Comparison of ENCODE assay signal across 12 mouse cellular contexts in the genomic region with DNA sequence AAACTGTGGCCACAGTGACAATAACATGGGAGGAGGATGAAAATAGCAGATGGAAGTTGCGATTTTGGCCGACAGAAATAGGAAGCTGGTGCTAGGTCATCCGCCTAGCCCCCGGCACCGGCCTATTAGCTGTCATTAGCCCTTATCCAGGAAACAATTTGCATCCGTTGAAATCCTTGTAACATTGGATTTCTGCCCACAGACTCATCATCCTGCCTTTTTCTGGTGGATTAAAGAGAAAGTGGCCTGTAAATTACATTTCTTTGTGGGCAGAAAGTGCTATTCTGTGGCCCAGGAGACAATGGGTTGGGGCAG.
DNase-seq lines count a peak whose midpoint lies in the region; ATAC-seq and TF ChIP-seq lines count a peak whose summit lies in the region.
"Had no signal": no experiment of that assay in that cellular context is flagged by ENCODE, and none has a peak within 500 bp of the region (broad histone marks: within the 10 kb centered on the region; RNA-seq: fewer than 3 reads in every experiment).

No protein-coding gene starts in this region.

- peak; percentile 16 for DNase-seq in gastrocnemius, postnatal 14 days
- DNase-seq in gastrocnemius, adult 2 months: no peak
- peak; percentile 22 to 24 for DNase-seq in layer of hippocampus, postnatal 14 days (ENCODE audit: low spot score in 2 of 2)
- DNase-seq in layer of hippocampus, adult 8-10 months (ENCODE audit: low spot score in 2 of 2): no peak
- DNase-seq in brain, embryonic 14.5 days (ENCODE audit: low read depth): peak; percentile 78
- no peak for DNase-seq in urinary bladder, postnatal 36 days (ENCODE audit: low spot score in 2 of 2)
- DNase-seq: kidney, adult 18-20 months; liver, postnatal 0 days had no signal

- TF ChIP-seq POLR2A in brain, embryonic 14.5 days (IDR thresholded peaks at IDR 0.05; ENCODE audit: borderline replicate concordance, extremely low read depth, insufficient read depth, insufficient read length, poor library complexity, severe bottlenecking): no peak

- peaks cover 21% of the 10 kb centered on the region for H3K4me1 ChIP-seq in forebrain, embryonic 16.5 days (replicated peaks; ENCODE audit: control insufficient read depth, insufficient read depth, low read length)
- H3K4me1 ChIP-seq: stomach, embryonic 15.5 days had no signal

- H3K4me2 ChIP-seq in forebrain, embryonic 16.5 days (ENCODE audit: low read length): no peak overlapping the region
- H3K4me2 ChIP-seq: limb, embryonic 13.5 days; stomach, embryonic 15.5 days had no signal

- H3K36me3 ChIP-seq in forebrain, embryonic 16.5 days (ENCODE audit: control insufficient read depth, insufficient read depth): no peaks in the 10 kb centered on the region
- H3K36me3 ChIP-seq: limb, embryonic 13.5 days; stomach, embryonic 15.5 days had no signal

- TF ChIP-seq CTCF in gastrocnemius, adult 2 months (IDR thresholded peaks at IDR 0.05): no peak
- TF ChIP-seq CTCF in brain, embryonic 14.5 days (IDR thresholded peaks at IDR 0.05; ENCODE audit: borderline replicate concordance, extremely low read depth, insufficient read depth, insufficient read length): no peak

- no peaks in the 10 kb centered on the region for H3K9me3 ChIP-seq in forebrain, embryonic 16.5 days (ENCODE audit: control insufficient read depth, low read length)
- H3K9me3 ChIP-seq: limb, embryonic 13.5 days; stomach, embryonic 15.5 days had no signal

- no peak overlapping the region for H3K4me3 ChIP-seq in gastrocnemius, adult 2 months
- H3K4me3 ChIP-seq in forebrain, embryonic 16.5 days (replicated peaks; ENCODE audit: low read length): no peak overlapping the region
- H3K4me3 ChIP-seq: limb, embryonic 13.5 days; stomach, embryonic 15.5 days had no signal

- intact Hi-C loops in gastrocnemius, postnatal 14 days (cut with DNase I; ENCODE audit: low total_unique reads): no loop called here
- intact Hi-C loops in gastrocnemius, adult 2 months (cut with DNase I): no loop called here

- ATAC-seq in forebrain, embryonic 16.5 days: no peak; the same call in 1 of the 2 replicates
- ATAC-seq: CD4-positive, CD25-positive, alpha-beta regulatory T cell, adult 4 months; liver, postnatal 0 days had no signal

- H3K27me3 ChIP-seq in forebrain, embryonic 16.5 days (replicated peaks; ENCODE audit: control insufficient read depth, insufficient read depth, low read length): no peaks in the 10 kb centered on the region
- H3K27me3 ChIP-seq: limb, embryonic 13.5 days; stomach, embryonic 15.5 days had no signal

- H3K27ac ChIP-seq in gastrocnemius, adult 2 months: no peak overlapping the region
- H3K27ac ChIP-seq in forebrain, embryonic 16.5 days (ENCODE audit: low read length): peak overlapping the region; percentile 50
- H3K27ac ChIP-seq: limb, embryonic 13.5 days; stomach, embryonic 15.5 days had no signal

- H3K9ac ChIP-seq in forebrain, embryonic 16.5 days (replicated peaks; ENCODE audit: low read depth, low read length): no peak overlapping the region
- H3K9ac ChIP-seq: limb, embryonic 13.5 days; liver, postnatal 0 days; stomach, embryonic 15.5 days had no signal

- WGBS in forebrain, embryonic 16.5 days: 15% methylated on average over 6 of the region's 6 CpGs

Comparison
In these comparisons a context has a peak if more than half of its experiments do, and no peak if none do; other contexts are left out.
1. DNase-seq: peak in gastrocnemius, postnatal 14 days (single experiment), layer of hippocampus, postnatal 14 days (2 of 2) and brain, embryonic 14.5 days (single experiment); none in gastrocnemius, adult 2 months (single experiment), layer of hippocampus, adult 8-10 months (0 of 2) and urinary bladder, postnatal 36 days (0 of 2).